25 mouse cellular contexts compared by ENCODE assay signal in genomic region chr5:37330449-37331132, GRCm38 (mm10). TPM values are rescaled to one million over a fixed set of nuclear protein-coding genes. Genes with fewer than 3 reads are reported as not detected.
"Had no signal": no experiment of that assay in that cellular context is flagged by ENCODE, and none has a peak within 500 bp of the region (broad histone marks: within the 10 kb centered on the region; RNA-seq: fewer than 3 reads in every experiment).

No protein-coding gene starts in this region.

- H3K9ac ChIP-seq: limb, embryonic 13.5 days; liver, embryonic 12.5 days; liver, embryonic 15.5 days; lung, embryonic 15.5 days; midbrain, embryonic 13.5 days; neural tube, embryonic 13.5 days; stomach, embryonic 15.5 days had no signal

- DNase-seq: layer of hippocampus, adult 9-11 months; liver; lung, adult 18-20 months; lung, postnatal 10 days; lung, postnatal 36 days; retina, postnatal 1 day; right cerebral cortex, postnatal 25 days; spleen, adult 18-20 months; thymus, postnatal 25 days had no signal

- H3K36me3 ChIP-seq: liver, embryonic 15.5 days had no signal

- H3K27me3 ChIP-seq: limb, embryonic 13.5 days; lung, embryonic 15.5 days; midbrain, embryonic 13.5 days; neural tube, embryonic 13.5 days; stomach, embryonic 15.5 days had no signal

- H3K4me3 ChIP-seq: layer of hippocampus, adult 2 months; limb, embryonic 10.5 days; limb, embryonic 13.5 days; liver, embryonic 12.5 days; liver, embryonic 15.5 days; lung, embryonic 15.5 days; megakaryocyte, embryonic 14.5 days; midbrain, embryonic 10.5 days; midbrain, embryonic 13.5 days; myocyte; neural tube, embryonic 13.5 days; stomach, embryonic 15.5 days had no signal

- ATAC-seq: intestine, embryonic 16.5 days; liver, embryonic 12.5 days; midbrain, embryonic 13.5 days; midbrain, embryonic 16.5 days had no signal

- H3K4me2 ChIP-seq: limb, embryonic 13.5 days; liver, embryonic 12.5 days; liver, embryonic 15.5 days; lung, embryonic 15.5 days; midbrain, embryonic 13.5 days; neural tube, embryonic 13.5 days; stomach, embryonic 15.5 days had no signal

- H3K27ac ChIP-seq: layer of hippocampus, adult 2 months; limb, embryonic 10.5 days; limb, embryonic 13.5 days; liver, embryonic 12.5 days; liver, embryonic 15.5 days; lung, embryonic 15.5 days; midbrain, embryonic 10.5 days; midbrain, embryonic 13.5 days; neural tube, embryonic 13.5 days; stomach, embryonic 15.5 days had no signal

- H3K9me3 ChIP-seq: limb, embryonic 10.5 days; limb, embryonic 13.5 days; liver, embryonic 12.5 days; liver, embryonic 15.5 days; lung, embryonic 15.5 days; midbrain, embryonic 10.5 days; midbrain, embryonic 13.5 days; neural tube, embryonic 13.5 days; stomach, embryonic 15.5 days had no signal

- H3K4me1 ChIP-seq: liver, embryonic 12.5 days; liver, embryonic 15.5 days; megakaryocyte, embryonic 14.5 days; stomach, embryonic 15.5 days had no signal

RNA-seq across cellular contexts. Expression of gene Evc, which starts 6.1 kb away (rescaled TPM):
- total RNA-seq: neutrophil, adult 5-6 weeks had no signal

RNA-seq across cellular contexts. Expression of gene Evc2, which starts 7.7 kb away (rescaled TPM):
- total RNA-seq: monocyte, adult 5-6 weeks; neutrophil, adult 5-6 weeks had no signal
